Mouse (Mus musculus) subcutaneous adipose tissue, adult 2 months (tissue): ENCODE measurements around the gene Dhcr24. TPM values are rescaled to one million over a fixed set of nuclear protein-coding genes. Genes with fewer than 3 reads are reported as not detected.

Experiments
- polyA plus RNA-seq: library from polyadenylated mRNA; depleted of rRNA; stranded (reverse); fragments of >200 nt; gene quantifications from 2 replicates; pipeline ENCODE4 v1.2.3, GENCODE M21; 2012; ENCODE audit warnings: low replicate concordance; rRNA removed

The Dhcr24 gene
- 48.7 and 70.3 TPM in 2 replicates for polyA plus RNA-seq

DNA sequence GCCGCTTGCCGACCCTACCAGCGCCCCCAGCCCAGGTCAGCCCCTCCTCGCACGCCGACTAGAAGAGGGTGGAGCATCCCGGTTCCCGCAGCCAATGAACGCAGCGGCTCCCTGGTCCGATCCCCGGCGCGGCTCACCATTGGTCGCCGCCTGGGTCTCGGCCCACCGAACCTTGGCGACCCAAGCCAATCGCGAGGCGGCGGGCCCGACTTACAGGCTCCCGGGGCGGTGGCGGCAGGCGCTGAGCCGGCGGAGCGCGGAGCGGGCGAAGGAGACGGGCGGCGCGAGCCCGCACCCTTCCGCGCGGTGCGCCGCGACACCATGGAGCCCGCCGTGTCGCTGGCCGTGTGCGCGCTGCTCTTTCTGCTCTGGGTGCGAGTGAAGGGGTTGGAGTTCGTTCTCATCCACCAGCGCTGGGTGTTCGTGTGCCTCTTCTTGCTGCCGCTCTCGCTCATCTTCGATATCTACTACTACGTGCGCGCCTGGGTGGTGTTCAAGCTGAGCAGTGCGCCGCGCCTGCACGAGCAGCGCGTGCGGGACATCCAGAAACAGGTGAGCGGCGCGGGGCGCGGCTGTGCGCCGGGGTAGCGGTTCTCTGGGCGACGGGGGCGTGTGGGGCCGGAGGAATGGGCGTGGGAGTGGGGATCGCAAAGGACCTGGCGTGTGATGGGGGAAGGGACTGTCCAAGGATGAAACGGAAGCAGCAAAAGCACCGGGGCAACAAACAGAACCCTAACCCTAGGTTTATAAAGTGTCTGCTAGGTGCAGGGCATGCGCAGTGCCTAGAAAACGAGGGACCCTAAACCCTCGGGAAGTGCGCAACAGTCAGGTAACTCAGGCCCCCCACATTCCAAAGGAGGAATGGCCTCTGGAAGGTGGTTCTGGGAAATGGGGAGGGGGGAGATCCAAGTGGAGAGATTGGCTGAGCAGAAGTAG, at the start of gene Dhcr24:
Gene Dhcr24 (plus strand): TSS at position 193 of the 936 bp plus-strand sequence.

DNA sequence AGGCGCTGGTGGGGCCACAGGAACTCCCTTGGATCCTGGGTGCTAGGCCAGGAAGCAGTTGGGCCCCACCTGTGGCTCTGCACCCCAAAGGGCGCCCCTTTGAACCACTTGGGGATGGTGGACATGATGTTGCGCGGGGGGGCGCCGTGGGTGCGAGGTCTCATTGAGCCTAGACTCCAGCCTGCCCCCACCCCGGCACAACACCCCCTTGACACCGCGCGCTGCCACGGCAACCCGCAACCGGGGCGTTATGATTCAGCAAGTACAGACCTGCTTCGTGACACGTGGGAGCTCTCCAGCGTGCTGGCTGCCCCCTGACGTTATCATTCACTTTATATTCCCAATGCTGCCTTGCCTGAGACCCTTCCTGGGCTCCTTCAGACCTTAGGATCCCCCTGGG, 56.2 kb downstream of the Dhcr24 start, which contains the start of gene Lexm:
Gene Lexm (minus strand): TSS at position 186 of the 400 bp plus-strand sequence.

DNA sequence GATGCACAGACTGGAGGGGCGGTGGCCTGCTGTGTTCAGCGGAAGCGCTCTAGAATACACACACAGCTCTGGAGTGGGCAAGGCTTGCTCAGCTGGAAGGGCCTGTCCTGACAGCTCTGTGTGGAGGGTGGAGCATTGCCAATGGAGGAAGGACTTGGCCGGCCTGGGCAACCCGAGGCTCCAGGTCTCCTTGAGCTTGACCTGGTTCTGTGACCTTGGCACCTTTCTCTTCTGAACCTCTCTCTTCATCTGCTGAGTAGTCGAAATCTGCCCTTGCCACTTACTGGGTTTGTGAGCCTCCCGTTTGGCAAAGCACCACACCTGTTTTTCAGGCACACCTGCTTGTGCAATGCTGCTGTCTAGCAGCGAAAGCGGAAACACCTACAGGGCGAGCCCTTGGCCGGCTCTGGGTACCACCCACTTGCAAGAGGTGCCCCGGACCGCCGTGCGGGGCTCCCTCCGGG, 61.2 kb downstream of the Dhcr24 start, which contains the start of gene Ttc22:
Gene Ttc22 (plus strand): TSS at position 403 of the 464 bp plus-strand sequence.

Other genes starting within 250 kb of the Dhcr24 start
- gene Usp24, start 244.8 kb upstream of the Dhcr24 start, polyA plus RNA-seq = 13.0 and 18.4 TPM in 2 replicates
- gene Pcsk9, start 96.7 kb upstream of the Dhcr24 start, polyA plus RNA-seq = 0.16 and 1.7 TPM in 2 replicates
- 0.06 TPM in 1 of 2 replicates, not detected in the other for gene Bsnd, start 68.8 kb upstream of the Dhcr24 start, polyA plus RNA-seq
- gene Lexm, start 56.2 kb downstream of the Dhcr24 start, polyA plus RNA-seq = not detected in 2 replicates
- gene Ttc22, start 61.4 kb downstream of the Dhcr24 start, polyA plus RNA-seq = 1.8 TPM in 1 of 2 replicates, not detected in the other
- 10.8 and 17.0 TPM in 2 replicates for gene Pars2, start 90.0 kb downstream of the Dhcr24 start, polyA plus RNA-seq
- gene Ttc4, start 117.9 kb downstream of the Dhcr24 start, polyA plus RNA-seq = 53.7 and 81.7 TPM in 2 replicates
- gene Mroh7, start 169.9 kb downstream of the Dhcr24 start, polyA plus RNA-seq = 1.0 and 3.9 TPM in 2 replicates
- gene Fam151a, start 172.9 kb downstream of the Dhcr24 start, polyA plus RNA-seq = 0.27 and 1.5 TPM in 2 replicates
- gene Acot11, start 244.0 kb downstream of the Dhcr24 start, polyA plus RNA-seq = 13.6 and 15.7 TPM in 2 replicates